Mouse (Mus musculus) intestine, embryonic 14.5 days (tissue): Measurements from ENCODE around the gene Ntf5. TPM values are rescaled to one million over a fixed set of nuclear protein-coding genes. Genes with fewer than 3 reads are reported as not detected.
"Not testable (repeated sequence)": the region's sequence is repeated elsewhere in the genome, so short reads cannot be mapped to it uniquely, and the experiment has no call there.

Experiments used
- ATAC-seq: fragments of 200-750 bp; cut with Nextera tagmentation; replicated peaks from 2 replicates; pipeline ENCODE4 v1.8.0; 2017; ENCODE audit warnings: low read depth, moderate number of reproducible peaks, moderate TSS enrichment, moderate library complexity; ENCODE audit not compliant: low FRiP score, low TSS enrichment
- DNase-seq: peaks from one replicate; pipeline ENCODE4 v3.0.0-alpha.2; 2018; ENCODE audit warnings: low spot score
- H3K27ac ChIP-seq: fragments of 300-500 bp; sonication (generic); 2 replicates; pipeline ENCODE4 v1.5.1; 2014; ENCODE audit warnings: low read depth, mild to moderate bottlenecking, control low read depth
- H3K27me3 ChIP-seq: fragments of 300-500 bp; sonication (generic); replicated peaks from 2 replicates; pipeline ENCODE4 v1.6.1; 2014; ENCODE audit warnings: low read length, control low read depth; ENCODE audit not compliant: control insufficient read depth, insufficient read depth
- H3K36me3 ChIP-seq: fragments of 300-500 bp; sonication (generic); 2 replicates; pipeline ENCODE4 v1.6.1; 2014; ENCODE audit warnings: low read length, control low read depth; ENCODE audit not compliant: control insufficient read depth, insufficient read depth
- H3K4me1 ChIP-seq: fragments of 300-500 bp; sonication (generic); replicated peaks from 2 replicates; pipeline ENCODE4 v1.6.1; 2014; ENCODE audit warnings: low read length, control low read depth, mixed read lengths; ENCODE audit not compliant: control insufficient read depth, insufficient read depth
- H3K4me2 ChIP-seq: fragments of 300-500 bp; sonication (generic); 2 replicates; pipeline ENCODE4 v1.6.1; 2014; ENCODE audit warnings: low read length
- H3K4me3 ChIP-seq: fragments of 300-500 bp; sonication (generic); 2 replicates; pipeline ENCODE4 v1.5.1; 2014; ENCODE audit warnings: low read depth, low read length, control low read depth, mixed read lengths
- H3K9ac ChIP-seq: fragments of 300-500 bp; sonication (generic); 2 replicates; pipeline ENCODE4 v1.6.1; 2014; ENCODE audit warnings: mild to moderate bottlenecking, low read length
- H3K9me3 ChIP-seq: fragments of 300-500 bp; sonication (generic); 2 replicates; pipeline ENCODE4 v1.6.1; 2016; ENCODE audit warnings: low read length, control low read depth; ENCODE audit not compliant: control insufficient read depth
- WGBS: fragments of 180-500 bp; shearing (Covaris S2); extraction: QIAGEN DNeasy Blood & Tissue Kit; methylation state at CpG from one replicate; pipeline ENCODE4 v1.1.7; 2014; 5-methylcytosine and 5-hydroxymethylcytosine counted together
- polyA plus RNA-seq: library from polyadenylated mRNA; unstranded; fragments of >200 nt; fragmentation: Nextera tagmentation; extraction: Ambion mirVana; gene quantifications from 2 replicates; pipeline ENCODE4 v1.2.1, GENCODE M21; 2014

Ntf5 gene
- polyA plus RNA-seq, 1 experiment from 2014 or later, result 2.3 TPM

DNA sequence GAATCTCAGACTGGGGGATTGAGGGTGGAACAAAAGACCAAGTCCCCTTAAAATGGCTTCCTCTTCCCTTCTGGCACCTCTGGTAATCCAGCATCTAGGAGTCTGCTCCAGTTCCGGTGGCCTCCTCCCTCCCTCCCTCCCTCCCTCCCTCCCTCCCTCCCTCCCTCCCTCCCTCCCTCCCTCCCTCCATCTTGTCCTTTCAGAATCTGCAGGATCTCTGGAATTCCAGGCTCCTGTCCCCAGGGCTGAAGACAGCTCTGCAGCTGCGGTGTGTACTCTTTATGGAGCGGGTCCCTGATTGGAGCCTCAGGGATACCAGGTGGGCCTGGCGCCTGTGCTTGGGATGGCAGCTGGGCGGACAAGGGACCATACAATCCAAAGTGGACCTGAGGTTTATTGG, 47.8 kb downstream of the Ntf5 start:
- Histone ChIP-seq H3K9ac (no peak overlapping the region), H3K4me3 (no peak overlapping the region), H3K36me3 (peaks cover 51% of the 10 kb centered on the region), H3K27ac (peak overlapping the region; percentile 90), H3K9me3 (no peaks in the 10 kb centered on the region), H3K4me1 (peaks cover 46% of the 10 kb centered on the region), H3K4me2 (peak overlapping the region; percentile 62), H3K27me3 (no peaks in the 10 kb centered on the region)
- 59% methylated on average over 4 of the region's 5 CpGs for WGBS
- DNase-seq (no peak), ATAC-seq (no peak)

DNA sequence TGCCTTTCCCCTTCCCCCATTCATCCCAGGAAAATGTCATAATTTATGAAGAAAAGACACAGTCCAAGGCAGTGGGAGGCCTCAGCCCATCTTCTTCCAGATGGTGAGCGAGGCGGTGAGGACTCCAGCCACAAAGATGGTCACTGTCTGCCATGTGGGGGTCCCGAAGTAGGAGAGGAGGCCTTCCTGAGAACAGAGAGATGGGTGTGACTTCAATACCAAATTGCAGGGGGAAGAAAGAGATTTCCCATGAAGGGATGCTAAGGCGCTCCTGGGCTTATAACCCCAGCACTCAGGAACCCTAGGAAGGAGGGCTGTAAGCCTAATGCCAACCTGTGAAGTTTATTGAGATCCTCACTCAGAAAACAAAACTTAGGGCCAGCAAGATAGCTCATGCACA, 48.3 kb downstream of the Ntf5 start:
- Histone ChIP-seq H3K9me3 (no peaks in the 10 kb centered on the region), H3K36me3 (peaks cover 50% of the 10 kb centered on the region), H3K4me2 (no peak overlapping the region), H3K27ac (peak overlapping the region; percentile 90), H3K4me3 (no peak overlapping the region), H3K4me1 (peaks cover 45% of the 10 kb centered on the region), H3K27me3 (no peaks in the 10 kb centered on the region), H3K9ac (no peak overlapping the region)
- 75% methylated on average over 4 of the region's 4 CpGs for WGBS
- ATAC-seq (no peak), DNase-seq (no peak)

DNA sequence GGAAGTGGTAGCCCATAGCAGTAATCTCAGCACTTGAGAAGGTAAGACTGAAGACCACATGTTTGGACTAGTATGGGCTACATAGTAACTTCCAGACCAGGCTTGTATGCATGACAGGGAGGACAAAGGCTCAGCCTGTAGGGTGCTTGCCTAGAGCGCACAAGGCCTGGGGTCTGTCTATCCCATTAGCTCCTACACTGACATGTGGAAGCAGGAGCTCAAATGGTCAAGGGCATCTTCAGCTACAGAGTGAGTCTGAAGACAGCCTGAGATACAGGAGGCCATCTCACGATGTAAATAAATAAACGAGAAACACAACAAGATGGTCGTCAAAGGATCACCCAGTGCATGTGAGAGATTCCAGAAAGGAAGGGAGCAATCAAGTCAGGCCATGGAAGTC, 48.8 kb downstream of the Ntf5 start:
- ATAC-seq (no peak), DNase-seq (peak; percentile 48)
- no peak overlapping the region for H3K4me2 ChIP-seq
- no peaks in the 10 kb centered on the region for H3K9me3 ChIP-seq
- H3K36me3 ChIP-seq, result peaks cover 44% of the 10 kb centered on the region
- H3K27me3 ChIP-seq, result no peaks in the 10 kb centered on the region
- WGBS, result 86% methylated on average over 4 of the region's 4 CpGs
- H3K9ac ChIP-seq, result no peak overlapping the region
- no peak overlapping the region for H3K4me3 ChIP-seq
- peaks cover 44% of the 10 kb centered on the region for H3K4me1 ChIP-seq
- H3K27ac ChIP-seq, result no peak overlapping the region

DNA sequence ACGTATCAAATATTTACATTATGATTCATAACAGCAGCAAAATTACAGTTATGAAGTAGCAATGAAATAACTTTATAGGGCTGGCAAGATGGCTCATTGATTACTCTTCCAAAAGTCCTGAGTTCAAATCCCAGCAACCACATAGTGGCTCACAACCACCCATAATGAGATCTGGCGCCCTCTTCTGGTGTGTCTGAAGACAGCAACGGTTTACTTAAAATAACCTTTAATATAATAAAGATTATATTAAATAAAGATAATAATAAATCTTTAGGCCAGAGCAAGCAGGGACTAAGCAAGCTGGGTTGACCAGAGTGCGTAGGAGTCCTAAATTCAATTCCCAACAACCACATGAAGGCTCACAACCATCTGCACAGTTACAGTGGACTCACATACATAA, 49.4 kb downstream of the Ntf5 start:
- not testable (repeated sequence) for H3K27ac ChIP-seq, H3K4me2 ChIP-seq, H3K27me3 ChIP-seq, H3K9me3 ChIP-seq, H3K9ac ChIP-seq, ATAC-seq, H3K4me3 ChIP-seq
- H3K36me3 ChIP-seq, result peaks cover 39% of the 10 kb centered on the region
- WGBS, result 78% methylated on average over 4 of the region's 4 CpGs
- DNase-seq, result peak; percentile 38
- H3K4me1 ChIP-seq, result peaks cover 39% of the 10 kb centered on the region

DNA sequence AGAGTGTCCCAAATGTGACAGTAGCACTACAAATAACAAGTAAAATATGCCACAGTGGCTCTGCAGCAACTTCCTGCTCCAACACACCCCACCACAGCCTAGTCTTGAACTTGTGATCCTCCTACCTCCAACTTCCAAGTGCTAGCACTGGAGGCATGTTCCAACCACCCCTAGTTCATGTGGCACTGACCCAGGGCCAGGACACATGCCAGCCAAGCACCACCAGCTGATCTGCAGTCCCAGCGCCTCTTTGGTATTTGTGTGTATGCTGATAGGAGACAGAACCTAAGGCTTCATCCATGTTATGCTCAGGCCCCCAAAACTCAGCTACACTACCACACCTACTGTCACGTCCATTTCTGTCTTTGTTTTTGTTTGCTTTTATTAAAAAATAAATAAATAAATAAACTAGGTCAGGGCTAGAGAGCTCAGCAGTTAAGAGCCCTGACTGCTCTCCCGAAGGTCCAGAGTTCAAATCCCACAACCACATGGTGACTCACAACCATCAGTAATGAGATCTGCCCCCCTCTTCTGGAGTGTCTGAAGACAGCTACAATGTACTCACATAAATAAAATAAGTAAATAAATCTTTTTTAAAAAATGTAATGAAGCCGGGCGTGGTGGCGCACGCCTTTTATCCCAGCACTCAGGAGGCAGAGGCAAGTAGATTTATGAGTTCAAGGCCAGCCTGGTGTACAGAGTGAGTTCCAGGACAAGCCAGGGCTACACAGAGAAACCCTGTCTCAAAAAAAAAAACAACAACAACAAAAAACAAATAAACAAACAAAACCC, 50.7 kb downstream of the Ntf5 start:
- DNase-seq (peak; percentile 45), ATAC-seq (no peak)
- Histone ChIP-seq H3K4me1 (peaks cover 36% of the 10 kb centered on the region), H3K27me3 (no peaks in the 10 kb centered on the region), H3K9ac (no peak overlapping the region), H3K36me3 (peaks cover 29% of the 10 kb centered on the region), H3K9me3 (no peaks in the 10 kb centered on the region), H3K4me3 (no peak overlapping the region), H3K4me2 (no peak overlapping the region), H3K27ac (no peak overlapping the region)
- 93% methylated on average over 7 of the region's 7 CpGs for WGBS

DNA sequence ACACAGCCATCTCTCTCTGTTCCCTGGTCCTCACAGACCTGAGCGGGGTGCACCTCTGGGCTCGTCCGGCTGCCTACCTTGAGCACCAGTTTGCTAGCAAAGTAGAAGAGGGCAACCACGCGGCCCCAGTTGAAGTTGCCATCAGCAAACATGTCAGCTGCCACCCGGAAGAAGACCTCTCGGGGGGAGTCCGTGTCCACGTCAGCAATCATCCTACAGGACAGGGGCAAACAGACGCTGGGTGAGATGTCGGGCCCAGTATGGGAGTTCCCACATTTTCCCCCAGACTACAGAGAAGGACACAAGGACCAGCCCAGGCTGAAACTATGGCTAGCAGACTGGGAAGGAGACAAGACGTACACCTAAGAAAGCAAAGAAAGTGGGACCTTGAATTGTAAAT, 51.6 kb downstream of the Ntf5 start:
- ATAC-seq (no peak), DNase-seq (no peak)
- peaks cover 29% of the 10 kb centered on the region for H3K36me3 ChIP-seq
- peaks cover 34% of the 10 kb centered on the region for H3K4me1 ChIP-seq
- H3K9me3 ChIP-seq, result no peaks in the 10 kb centered on the region
- no peak overlapping the region for H3K9ac ChIP-seq
- H3K4me2 ChIP-seq, result no peak overlapping the region
- 0 out of 2 replicates have a peak overlapping the region, but pooled peaks have one; percentile 76 for H3K4me3 ChIP-seq
- 95% methylated on average over 12 of the region's 12 CpGs for WGBS
- H3K27ac ChIP-seq, result no peak overlapping the region
- H3K27me3 ChIP-seq, result no peaks in the 10 kb centered on the region

DNA sequence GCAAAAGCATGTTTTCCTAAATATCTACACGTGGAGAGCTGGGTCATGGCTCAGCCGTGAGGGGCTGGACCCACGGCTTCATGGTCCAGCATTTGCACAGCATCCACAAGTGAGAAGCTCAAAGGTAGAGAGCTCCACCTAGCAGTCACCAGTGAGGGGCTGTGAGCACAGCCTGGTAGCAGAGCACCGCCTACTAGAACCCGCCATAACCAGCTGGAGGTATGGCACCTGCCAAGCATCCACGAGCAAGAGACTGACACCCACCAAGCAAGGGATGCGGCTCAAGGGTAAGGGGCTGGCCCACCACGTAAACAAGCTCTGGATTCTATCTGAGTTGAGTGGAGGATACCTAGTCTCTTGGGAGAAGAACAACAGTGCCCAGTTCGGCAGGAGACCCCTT, 52.1 kb downstream of the Ntf5 start:
- Histone ChIP-seq H3K36me3 (peaks cover 29% of the 10 kb centered on the region), H3K9me3 (no peaks in the 10 kb centered on the region), H3K4me2 (peak overlapping the region; percentile 89), H3K4me1 (peaks cover 29% of the 10 kb centered on the region), H3K4me3 (peak overlapping the region; percentile 76), H3K27ac (0 out of 2 replicates have a peak overlapping the region, but pooled peaks have one; percentile 39), H3K9ac (peak overlapping the region; percentile 78), H3K27me3 (no peaks in the 10 kb centered on the region)
- no peak for DNase-seq
- WGBS, result 76% methylated on average over 9 of the region's 9 CpGs
- ATAC-seq, result no peak

DNA sequence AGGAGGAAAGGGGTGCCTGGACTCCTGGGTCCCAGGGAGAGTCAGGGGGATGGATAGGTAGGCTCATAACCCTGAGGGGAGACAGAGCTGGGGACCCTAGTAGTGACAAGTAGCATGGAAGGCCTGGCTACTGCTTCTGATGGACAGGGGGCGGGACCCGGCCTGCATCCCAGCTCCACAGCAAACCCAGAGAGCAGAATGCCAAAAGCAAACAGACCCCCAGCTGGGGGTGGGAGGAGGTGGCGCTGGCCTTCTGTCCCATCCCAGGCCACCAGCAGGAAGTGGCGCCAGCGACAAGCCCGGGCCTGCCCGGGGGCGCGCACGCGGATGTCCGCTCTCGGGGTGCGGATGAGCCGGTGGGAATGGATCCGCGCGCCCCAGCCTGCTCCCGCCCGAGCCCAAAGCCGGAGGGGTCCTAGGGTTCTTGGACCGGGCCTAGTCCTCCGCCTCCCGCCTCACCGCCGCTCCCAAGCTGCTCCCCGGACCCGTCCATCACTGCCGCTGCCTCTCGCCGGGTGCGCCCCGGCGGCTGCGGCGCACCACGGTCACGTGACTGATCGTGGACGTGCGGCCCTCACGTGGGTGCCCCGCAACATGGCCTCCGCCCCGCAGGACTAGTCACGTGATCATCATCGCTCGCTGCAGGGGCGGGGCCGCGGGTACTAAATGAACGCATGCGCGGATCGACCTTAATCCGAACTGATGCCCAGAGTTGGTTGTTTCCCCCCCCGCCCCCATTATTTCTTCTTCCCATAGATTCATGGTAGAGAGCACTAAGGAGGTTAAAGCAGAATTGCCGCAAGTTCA, 53.0 kb downstream of the Ntf5 start, which contains the start of gene Bax:
Gene Bax, minus strand, starts transcription at position 616 of the 807 bp plus-strand sequence.
- ATAC-seq, result peak; percentile 74
- WGBS, result under 1% methylated on average over 52 of the region's 58 CpGs
- Histone ChIP-seq H3K27ac (peak within 1 kb of the TSS; percentile 39), H3K4me3 (peak within 1 kb of the TSS; percentile 76), H3K4me2 (peak within 1 kb of the TSS; percentile 89), H3K9me3 (no peaks in the 10 kb centered on the region), H3K36me3 (peaks cover 29% of the 10 kb centered on the region), H3K4me1 (peaks cover 22% of the 10 kb centered on the region), H3K27me3 (no peaks in the 10 kb centered on the region), H3K9ac (peak within 1 kb of the TSS; percentile 78)
- DNase-seq, result peak; percentile 94
